Mouse (Mus musculus): ENCODE data around the gene Casd1.

GRCm38 (mm10) chr6:4652596-4653134, 52.0 kb downstream of the Casd1 start:
- no peak for TF ChIP-seq POLR2AphosphoS5 (IDR thresholded peaks at IDR 0.05; ENCODE audit: insufficient replicate concordance, low read depth, low read length)
- TF ChIP-seq CTCF (IDR thresholded peaks at IDR 0.05; ENCODE audit: low read depth, low read length): no peak
- no peak for TF ChIP-seq GATA1 (IDR thresholded peaks at IDR 0.05; ENCODE audit: borderline replicate concordance, low read length)
- no peak for TF ChIP-seq TAL1 (conservative IDR thresholded peaks at IDR 0.05; ENCODE audit: low read depth, low read length)
- TF ChIP-seq GATA2 (IDR thresholded peaks at IDR 0.05; ENCODE audit: borderline replicate concordance, low read depth, low read length): no peak
